Mouse (Mus musculus): ENCODE data around the gene Glrx2. TPM values are rescaled to one million over a fixed set of nuclear protein-coding genes. Genes with fewer than 3 reads are reported as not detected.
A peak's percentile ranks its signal among the peaks of the same experiment; 100 is the strongest.

Glrx2 gene
- polyA plus RNA-seq, 1 experiment from 2014 or later: 93.7 TPM

DNA sequence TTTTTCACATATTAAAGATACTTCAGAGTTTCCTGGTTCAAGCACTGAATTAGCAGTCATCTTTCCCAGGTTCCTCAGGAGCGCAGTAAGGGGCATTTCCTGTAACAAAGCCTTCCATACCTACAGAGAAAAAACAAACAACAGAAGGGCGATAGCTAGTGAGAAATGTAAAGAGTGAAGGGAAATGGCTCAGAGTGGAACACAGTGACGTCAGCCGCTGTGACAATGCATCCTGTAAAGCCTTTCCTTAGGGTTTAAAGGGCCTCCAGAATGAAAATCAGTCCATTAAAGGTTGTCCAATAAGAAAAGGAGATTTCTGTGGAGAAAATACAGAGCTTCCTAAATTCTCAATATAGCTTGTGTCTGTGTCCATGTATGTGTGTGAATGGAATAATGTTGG, 49.7 kb downstream of the Glrx2 start:
- no peak overlapping the region for H3K27ac ChIP-seq
- H3K4me3 ChIP-seq: no peak overlapping the region
- ATAC-seq (ENCODE audit: insufficient number of reproducible peaks, low FRiP score, low TSS enrichment, low read depth): no peak
- H3K9ac ChIP-seq: no peak overlapping the region
- H3K36me3 ChIP-seq: peaks cover 38% of the 10 kb centered on the region
- H3K9me3 ChIP-seq: no peaks in the 10 kb centered on the region
- H3K4me2 ChIP-seq: no peak overlapping the region
- no peaks in the 10 kb centered on the region for H3K4me1 ChIP-seq
- 86% methylated on average over 4 of the region's 4 CpGs for WGBS
- no peaks in the 10 kb centered on the region for H3K27me3 ChIP-seq

DNA sequence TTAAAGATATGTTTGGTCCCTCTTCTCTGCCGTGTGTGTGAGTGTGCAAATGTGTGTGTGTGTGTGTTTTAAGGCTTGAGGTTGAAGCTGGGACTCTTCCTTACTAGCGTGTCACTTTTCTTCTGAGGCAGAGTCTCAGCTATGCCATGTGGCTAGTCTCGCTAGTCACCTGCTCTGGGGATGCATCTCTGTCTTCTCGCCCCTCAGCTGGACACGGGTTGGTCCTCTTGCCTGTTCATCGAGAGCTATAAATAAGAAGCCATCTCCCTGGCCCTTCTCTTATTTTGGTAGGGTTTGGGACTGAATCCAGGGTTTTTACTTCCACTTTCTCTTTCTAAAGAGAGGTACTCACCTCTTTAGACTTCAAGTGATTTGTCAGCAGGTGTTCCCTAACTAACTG, 50.1 kb downstream of the Glrx2 start:
- H3K9me3 ChIP-seq: no peaks in the 10 kb centered on the region
- no peak overlapping the region for H3K9ac ChIP-seq
- no peak overlapping the region for H3K4me2 ChIP-seq
- 89% methylated on average over 6 of the region's 6 CpGs for WGBS
- H3K4me1 ChIP-seq: no peaks in the 10 kb centered on the region
- no peak for ATAC-seq (ENCODE audit: insufficient number of reproducible peaks, low FRiP score, low TSS enrichment, low read depth)
- peaks cover 35% of the 10 kb centered on the region for H3K36me3 ChIP-seq
- no peak overlapping the region for H3K27ac ChIP-seq
- no peak overlapping the region for H3K4me3 ChIP-seq
- H3K27me3 ChIP-seq: no peaks in the 10 kb centered on the region

- no peak for ATAC-seq (ENCODE audit: insufficient number of reproducible peaks, low FRiP score, low TSS enrichment, low read depth)
- H3K4me3 ChIP-seq: no peak overlapping the region
- H3K4me1 ChIP-seq: no peaks in the 10 kb centered on the region
- H3K27ac ChIP-seq: no peak overlapping the region
- H3K9me3 ChIP-seq: no peaks in the 10 kb centered on the region
- H3K4me2 ChIP-seq: no peak overlapping the region
- no peaks in the 10 kb centered on the region for H3K27me3 ChIP-seq
- H3K36me3 ChIP-seq: peaks cover 18% of the 10 kb centered on the region
- H3K9ac ChIP-seq: no peak overlapping the region
- 70% methylated on average over 20 of the region's 20 CpGs for WGBS
These were observed 54.4 kb downstream of the Glrx2 start for GRCm38 (mm10) chr1:143770444-143771109.

- no peaks in the 10 kb centered on the region for H3K27me3 ChIP-seq
- H3K9ac ChIP-seq: no peak overlapping the region
- ATAC-seq (ENCODE audit: insufficient number of reproducible peaks, low FRiP score, low TSS enrichment, low read depth): no peak
- WGBS: 84% methylated on average over 7 of the region's 7 CpGs
- no peak overlapping the region for H3K27ac ChIP-seq
- H3K4me3 ChIP-seq: no peak overlapping the region
- H3K36me3 ChIP-seq: peaks cover 7% of the 10 kb centered on the region; the same call in 1 of the 2 replicates
- no peak overlapping the region for H3K4me2 ChIP-seq
- H3K9me3 ChIP-seq: no peaks in the 10 kb centered on the region
- H3K4me1 ChIP-seq: no peaks in the 10 kb centered on the region
These were observed 56.9 kb downstream of the Glrx2 start for GRCm38 (mm10) chr1:143773082-143773481.

DNA sequence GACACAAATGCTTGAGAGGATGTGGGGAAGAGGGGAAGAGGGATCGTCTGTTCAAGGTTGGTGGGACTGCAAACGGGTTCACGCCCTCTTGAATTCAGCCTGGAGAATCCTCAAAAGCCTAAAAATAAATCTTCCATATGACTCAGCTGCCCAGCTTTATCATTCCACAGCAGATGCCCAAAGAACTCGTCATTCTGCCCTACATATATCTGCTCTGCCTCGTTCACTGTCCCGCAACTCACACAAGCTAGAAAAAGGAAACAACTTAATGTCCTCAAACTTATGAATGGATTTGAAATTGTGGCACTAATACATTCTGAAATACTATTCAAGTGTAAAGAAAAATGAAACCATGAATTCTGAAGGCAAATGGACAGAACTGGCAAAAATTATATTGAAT, 57.8 kb downstream of the Glrx2 start:
- Histone ChIP-seq H3K9ac (no peak overlapping the region), H3K36me3 (peaks cover 7% of the 10 kb centered on the region; the same call in 1 of the 2 replicates), H3K4me3 (no peak overlapping the region), H3K4me2 (no peak overlapping the region), H3K27me3 (no peaks in the 10 kb centered on the region), H3K9me3 (no peaks in the 10 kb centered on the region), H3K4me1 (no peaks in the 10 kb centered on the region), H3K27ac (no peak overlapping the region)
- WGBS: 78% methylated on average over 6 of the region's 6 CpGs
- ATAC-seq (ENCODE audit: insufficient number of reproducible peaks, low FRiP score, low TSS enrichment, low read depth): no peak

DNA sequence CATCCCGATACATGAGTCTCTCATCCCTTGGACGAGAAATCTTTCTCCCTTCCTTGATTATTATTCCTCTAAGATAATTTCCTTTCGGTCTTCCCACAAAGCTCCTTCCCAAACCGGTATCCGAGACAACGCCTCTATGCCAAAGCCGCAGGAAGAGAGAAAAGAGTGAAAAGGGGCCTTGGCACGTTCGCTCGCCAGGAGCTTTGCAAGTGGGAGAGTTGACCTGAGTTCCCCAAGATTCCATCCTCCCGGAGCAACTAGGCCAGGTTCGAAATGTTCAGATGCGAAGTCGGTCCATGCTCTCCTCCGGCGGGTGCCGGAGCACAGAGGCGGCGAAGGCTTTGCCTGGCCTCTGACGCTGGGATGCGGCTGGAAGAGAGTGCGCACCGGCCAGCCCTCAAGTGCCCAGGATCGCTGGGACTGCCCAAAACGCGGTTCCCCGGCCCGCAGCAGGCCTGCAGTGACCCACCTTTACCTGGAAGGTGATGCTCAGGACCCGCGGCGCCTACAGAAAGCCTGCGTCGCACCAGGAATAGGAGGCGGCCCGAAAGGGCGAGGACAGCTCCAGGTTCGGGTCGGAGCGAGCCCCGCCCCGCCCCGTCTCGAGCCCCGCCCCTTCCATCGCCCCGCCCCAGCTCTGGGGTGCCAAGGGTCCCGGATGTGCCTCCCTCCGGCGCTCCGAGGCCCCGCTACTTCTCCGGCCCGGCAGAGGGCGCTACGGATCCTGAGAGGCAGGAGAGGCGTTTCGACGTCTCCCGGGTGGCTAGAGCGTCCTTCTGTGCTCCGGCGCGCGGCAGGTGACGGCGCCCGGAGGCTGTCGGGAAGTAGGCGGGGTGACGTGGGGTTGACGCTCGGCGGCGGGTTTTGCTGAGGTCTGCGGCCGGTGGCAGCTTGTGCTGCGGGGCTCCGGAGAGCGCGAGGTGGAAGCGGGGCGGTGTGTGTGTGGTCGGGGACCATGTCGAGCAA, 60.6 kb downstream of the Glrx2 start, which contains the start of the genes Trove2 and Uchl5:
Gene Trove2, minus strand, starts transcription at position 623 of the 966 bp plus-strand sequence.
Gene Uchl5, plus strand, starts transcription at position 827 of the 966 bp plus-strand sequence.
- WGBS: under 1% methylated on average over 83 of the region's 84 CpGs

DNA sequence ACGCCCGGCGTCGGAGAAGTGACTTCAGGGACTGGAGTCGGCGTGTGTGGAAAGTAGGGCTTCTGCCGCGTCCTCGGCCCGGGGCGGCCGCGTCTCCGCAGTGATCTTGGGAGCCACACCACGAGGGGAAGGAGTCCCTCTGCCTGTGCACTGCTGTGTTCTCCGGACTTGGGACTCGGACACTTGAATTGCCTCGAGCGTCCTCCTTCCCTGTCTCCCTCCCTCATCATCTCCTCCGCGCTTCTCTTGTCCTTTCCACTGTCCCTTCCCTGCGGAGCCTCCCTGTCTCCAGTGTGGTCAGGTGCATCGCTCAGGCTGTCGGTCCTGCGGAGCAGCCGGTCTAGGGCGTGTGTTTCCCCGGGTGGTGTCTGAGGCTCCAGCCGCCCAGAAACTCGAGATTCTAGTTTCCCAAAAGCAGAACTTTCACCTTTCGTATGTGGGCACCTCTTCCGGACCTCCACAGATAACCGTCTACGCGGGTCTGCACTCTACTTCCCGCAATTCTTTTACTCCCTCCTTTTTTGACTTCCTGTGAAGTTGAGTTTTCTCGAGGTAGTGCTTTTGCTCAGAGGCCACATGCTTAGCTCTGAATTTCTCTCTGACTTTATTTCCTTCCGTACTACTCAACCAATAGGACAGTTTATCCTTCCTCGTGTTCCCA, 61.5 kb downstream of the Glrx2 start:
- Histone ChIP-seq H3K9ac (peak overlapping the region; percentile 71), H3K4me3 (peak overlapping the region; percentile 61), H3K4me2 (peak overlapping the region; percentile 89), H3K36me3 (peaks cover 5% of the 10 kb centered on the region; the same call in 1 of the 2 replicates), H3K9me3 (no peaks in the 10 kb centered on the region), H3K27ac (peak overlapping the region; percentile 57), H3K4me1 (no peaks in the 10 kb centered on the region), H3K27me3 (no peaks in the 10 kb centered on the region)
- ATAC-seq (ENCODE audit: insufficient number of reproducible peaks, low FRiP score, low TSS enrichment, low read depth): peak; percentile 16; the same call in 1 of the 2 replicates
- under 1% methylated on average over 39 of the region's 39 CpGs for WGBS

More for the DNA sequence above, 60.6 kb downstream of the Glrx2 start, which contains the start of the genes Trove2 and Uchl5:
- H3K9me3 ChIP-seq: no peaks in the 10 kb centered on the region
- H3K27ac ChIP-seq: peak within 1 kb of the TSS; percentile 68
- H3K4me1 ChIP-seq: no peaks in the 10 kb centered on the region
- H3K36me3 ChIP-seq: peaks cover 5% of the 10 kb centered on the region; the same call in 1 of the 2 replicates
- peak; percentile 96 for ATAC-seq (ENCODE audit: insufficient number of reproducible peaks, low FRiP score, low TSS enrichment, low read depth)
- H3K27me3 ChIP-seq: no peaks in the 10 kb centered on the region
- peak within 1 kb of the TSS; percentile 71 for H3K9ac ChIP-seq
- peak within 1 kb of the TSS; percentile 61 for H3K4me3 ChIP-seq
- peak within 1 kb of the TSS; percentile 89 for H3K4me2 ChIP-seq

DNA sequence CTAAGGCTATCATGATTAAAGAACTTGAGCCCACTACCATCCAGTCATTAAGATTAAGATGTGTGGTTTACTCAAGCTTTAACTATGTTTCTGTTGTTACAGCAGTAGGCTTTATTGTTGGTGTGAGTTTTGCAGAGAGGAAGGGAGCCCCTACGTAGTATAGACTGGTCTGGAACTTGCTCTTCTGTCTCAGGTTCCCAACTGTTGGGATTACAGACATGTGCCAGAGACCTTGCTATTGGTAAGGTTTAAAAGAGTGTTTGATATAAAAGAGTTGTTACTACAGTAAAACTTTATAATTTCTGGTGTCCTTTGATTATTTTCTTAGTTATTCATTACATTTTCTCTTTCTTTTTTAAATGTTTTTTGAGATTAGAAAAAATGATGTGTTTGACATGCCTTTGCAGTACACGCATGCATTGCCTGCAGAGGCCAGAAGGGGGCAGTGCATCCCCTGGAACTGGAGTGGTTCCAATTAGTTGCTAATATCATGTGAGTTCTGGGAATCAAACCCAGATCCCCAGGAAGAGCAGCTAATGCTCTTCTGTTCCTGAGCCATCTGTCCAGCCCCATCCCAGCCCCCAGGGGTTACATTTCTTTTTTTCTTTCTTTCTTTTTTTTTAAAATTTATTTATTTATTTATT, 72.6 kb downstream of the Glrx2 start:
- 82% methylated on average over 2 of the region's 2 CpGs for WGBS
- ATAC-seq (ENCODE audit: insufficient number of reproducible peaks, low FRiP score, low TSS enrichment, low read depth): no peak
- Histone ChIP-seq H3K9ac (no peak overlapping the region), H3K4me2 (no peak overlapping the region), H3K27ac (no peak overlapping the region), H3K27me3 (no peaks in the 10 kb centered on the region), H3K36me3 (0 out of 2 replicates have a peak, but pooled peaks cover 6% of the 10 kb centered on the region), H3K4me1 (no peaks in the 10 kb centered on the region), H3K4me3 (no peak overlapping the region), H3K9me3 (no peaks in the 10 kb centered on the region)

Other genes with a start within 250 kb of the Glrx2 start
- gene B3galt2, start 75.7 kb upstream of the Glrx2 start, polyA plus RNA-seq (2015; fragmentation: Nextera tagmentation; extraction: Ambion mirVana): 0.77 and 1.1 TPM in 2 replicates
- gene Cdc73, start 13.4 kb upstream of the Glrx2 start, polyA plus RNA-seq (2015; fragmentation: Nextera tagmentation; extraction: Ambion mirVana): 20.9 and 26.0 TPM in 2 replicates
- gene Trove2, start 60.7 kb downstream of the Glrx2 start, polyA plus RNA-seq (2015; fragmentation: Nextera tagmentation; extraction: Ambion mirVana): 17.1 and 18.0 TPM in 2 replicates
- 78.6 and 85.0 TPM in 2 replicates for gene Uchl5, start 60.9 kb downstream of the Glrx2 start, polyA plus RNA-seq (2015; fragmentation: Nextera tagmentation; extraction: Ambion mirVana)

All from limb, embryonic 15.5 days (tissue).